Mouse (Mus musculus) kidney, embryonic 15.5 days (tissue): ENCODE data around the gene Hmbs. TPM values are rescaled to one million over a fixed set of nuclear protein-coding genes. Genes with fewer than 3 reads are reported as not detected.
"Not testable (repeated sequence)": the region's sequence is repeated elsewhere in the genome, so short reads cannot be mapped to it uniquely, and the experiment has no call there.

Experiments used
- ATAC-seq: fragments of 200-750 bp; cut with Nextera tagmentation; replicated peaks from 2 replicates; pipeline ENCODE4 v1.8.0; 2017; ENCODE audit warnings: moderate TSS enrichment; ENCODE audit not compliant: low FRiP score
- H3K27ac ChIP-seq: fragments of 300-500 bp; sonication (generic); 2 replicates; pipeline ENCODE4 v1.5.1; 2015; ENCODE audit warnings: mild to moderate bottlenecking, inconsistent platforms
- H3K27me3 ChIP-seq: fragments of 300-500 bp; sonication (generic); 2 replicates; pipeline ENCODE4 v1.6.1; 2015; ENCODE audit warnings: inconsistent platforms
- H3K36me3 ChIP-seq: fragments of 300-500 bp; sonication (generic); 2 replicates; pipeline ENCODE4 v1.6.1; 2015; ENCODE audit warnings: inconsistent platforms
- H3K4me1 ChIP-seq: fragments of 300-500 bp; sonication (generic); 2 replicates; pipeline ENCODE4 v1.6.1; 2015; ENCODE audit warnings: inconsistent platforms
- H3K4me2 ChIP-seq: fragments of 300-500 bp; sonication (generic); 2 replicates; pipeline ENCODE4 v1.6.1; 2015; ENCODE audit warnings: moderate library complexity, mild to moderate bottlenecking, inconsistent platforms
- H3K4me3 ChIP-seq: fragments of 300-500 bp; sonication (generic); replicated peaks from 2 replicates; pipeline ENCODE4 v1.5.1; 2015; ENCODE audit warnings: mild to moderate bottlenecking, inconsistent platforms
- H3K9ac ChIP-seq: fragments of 300-500 bp; sonication (generic); 2 replicates; pipeline ENCODE4 v1.6.1; 2015; ENCODE audit warnings: mild to moderate bottlenecking, inconsistent platforms
- H3K9me3 ChIP-seq: fragments of 300-500 bp; sonication (generic); replicated peaks from 2 replicates; pipeline ENCODE4 v1.6.1; 2016; ENCODE audit warnings: inconsistent platforms
- WGBS: fragments of 180-500 bp; shearing (Covaris S2); methylation state at CpG from one replicate; pipeline ENCODE4 v1.1.7; 2015; ENCODE audit warnings: mixed read lengths; 5-methylcytosine and 5-hydroxymethylcytosine counted together
- microRNA-seq: library from miRNA; unstranded; fragments of <30 nt; microRNA quantifications from one replicate; pipeline ENCODE4, GENCODE M21; 2016
- polyA plus RNA-seq: library from polyadenylated mRNA; unstranded; fragments of >200 nt; fragmentation: Nextera tagmentation; extraction: Ambion mirVana; gene quantifications from 2 replicates; pipeline ENCODE4 v1.2.1, GENCODE M21; 2015

Hmbs gene
- polyA plus RNA-seq, 1 experiment from 2014 or later, result 145 TPM

- Histone ChIP-seq H3K9me3 (no peaks in the 10 kb centered on the region), H3K4me1 (peaks cover 16% of the 10 kb centered on the region), H3K27me3 (no peaks in the 10 kb centered on the region), H3K36me3 (peaks cover 30% of the 10 kb centered on the region), H3K27ac (peak within 1 kb of the TSS; percentile 72), H3K9ac (peak within 1 kb of the TSS; percentile 72), H3K4me3 (peak within 1 kb of the TSS; percentile 61), H3K4me2 (peak within 1 kb of the TSS; percentile 75)
- under 1% methylated on average over 54 of the region's 54 CpGs for WGBS
- peak; percentile 99 for ATAC-seq
These were observed 38.5 kb downstream of the Hmbs start, which contains the start of gene Hinfp for GRCm38 (mm10) chr9:44305466-44306079. Gene Hinfp (minus strand): TSS chr9:44305671.

GRCm38 (mm10) chr9:44300001-44300400 is 44.0 kb downstream of the Hmbs start:
- H3K27ac ChIP-seq, H3K9me3 ChIP-seq, ATAC-seq, H3K4me3 ChIP-seq, H3K4me2 ChIP-seq, H3K9ac ChIP-seq, H3K27me3 ChIP-seq: not testable (repeated sequence)
- Histone ChIP-seq H3K4me1 (peaks cover 13% of the 10 kb centered on the region), H3K36me3 (peaks cover 80% of the 10 kb centered on the region)
- WGBS, result 91% methylated on average over 3 of the region's 3 CpGs

GRCm38 (mm10) chr9:44292490-44292889 is 51.5 kb downstream of the Hmbs start:
- H3K27ac ChIP-seq, result no peak overlapping the region
- peaks cover 74% of the 10 kb centered on the region for H3K36me3 ChIP-seq
- H3K27me3 ChIP-seq, result peaks cover 19% of the 10 kb centered on the region
- no peak for ATAC-seq
- WGBS, result 70% methylated on average over 3 of the region's 3 CpGs
- H3K4me2 ChIP-seq, result no peak overlapping the region
- H3K9ac ChIP-seq, result no peak overlapping the region
- peaks cover 18% of the 10 kb centered on the region for H3K4me1 ChIP-seq
- H3K9me3 ChIP-seq, result no peaks in the 10 kb centered on the region
- H3K4me3 ChIP-seq, result no peak overlapping the region

GRCm38 (mm10) chr9:44288959-44289291 is 55.1 kb downstream of the Hmbs start:
- H3K4me3 ChIP-seq, result 0 out of 2 replicates have a peak overlapping the region, but pooled peaks have one; percentile 64
- H3K4me1 ChIP-seq, result peaks cover 24% of the 10 kb centered on the region
- WGBS, result 7% methylated on average over 11 of the region's 11 CpGs
- H3K27ac ChIP-seq, result no peak overlapping the region
- no peak overlapping the region for H3K9ac ChIP-seq
- H3K4me2 ChIP-seq, result peak overlapping the region; percentile 95
- no peak for ATAC-seq
- H3K27me3 ChIP-seq, result peaks cover 34% of the 10 kb centered on the region
- peaks cover 40% of the 10 kb centered on the region for H3K36me3 ChIP-seq
- no peaks in the 10 kb centered on the region for H3K9me3 ChIP-seq

- WGBS, result 1% methylated on average over 38 of the region's 38 CpGs
These were observed 55.7 kb downstream of the Hmbs start, which contains the start of gene Abcg4 for GRCm38 (mm10) chr9:44288076-44288958. Gene Abcg4 (minus strand): TSS chr9:44288615.

GRCm38 (mm10) chr9:44287401-44288075 is 56.5 kb downstream of the Hmbs start:
- H3K36me3 ChIP-seq, result peaks cover 27% of the 10 kb centered on the region
- H3K4me1 ChIP-seq, result peaks cover 24% of the 10 kb centered on the region
- H3K9me3 ChIP-seq, result no peaks in the 10 kb centered on the region
- peak; percentile 65 for ATAC-seq
- H3K27me3 ChIP-seq, result peaks cover 34% of the 10 kb centered on the region
- H3K4me3 ChIP-seq, result peak overlapping the region; percentile 64
- H3K9ac ChIP-seq, result peak overlapping the region; percentile 56
- H3K4me2 ChIP-seq, result peak overlapping the region; percentile 95
- H3K27ac ChIP-seq, result no peak overlapping the region
- under 1% methylated on average over 47 of the region's 47 CpGs for WGBS

More at GRCm38 (mm10) chr9:44288076-44288958, 55.7 kb downstream of the Hmbs start, which contains the start of gene Abcg4:
- Histone ChIP-seq H3K9ac (peak within 1 kb of the TSS; percentile 56), H3K4me3 (peak within 1 kb of the TSS; percentile 64), H3K27ac (no peak within 1 kb of the TSS), H3K4me1 (peaks cover 24% of the 10 kb centered on the region), H3K4me2 (peak within 1 kb of the TSS; percentile 95), H3K36me3 (peaks cover 34% of the 10 kb centered on the region), H3K9me3 (no peaks in the 10 kb centered on the region), H3K27me3 (peaks cover 34% of the 10 kb centered on the region)
- peak; percentile 75 for ATAC-seq

- peak; percentile 10; the same call in 1 of the 2 replicates for ATAC-seq
- H3K27ac ChIP-seq, result no peak overlapping the region
- WGBS, result 15% methylated on average over 11 of the region's 11 CpGs
These were observed 57.0 kb downstream of the Hmbs start for GRCm38 (mm10) chr9:44287003-44287400.

More at GRCm38 (mm10) chr9:44287003-44287400, 57.0 kb downstream of the Hmbs start:
- Histone ChIP-seq H3K27me3 (peaks cover 34% of the 10 kb centered on the region), H3K4me3 (peak overlapping the region; percentile 64), H3K36me3 (peaks cover 21% of the 10 kb centered on the region), H3K9me3 (no peaks in the 10 kb centered on the region), H3K4me1 (peaks cover 24% of the 10 kb centered on the region), H3K4me2 (peak overlapping the region; percentile 95), H3K9ac (peak overlapping the region; percentile 56)

Small RNAs within 50 kb of the gene (microRNA-seq; reads per million reads assigned to microRNA genes)
- not detected for gene Gm44335

Other genes with a start within 250 kb of the Hmbs start
- gene Mfrp, start 242.5 kb downstream of the Hmbs start, polyA plus RNA-seq, result 0.13 TPM in 1 of 2 replicates, not detected in the other
- 4.5 and 5.2 TPM in 2 replicates for gene C1qtnf5, start 237.0 kb downstream of the Hmbs start, polyA plus RNA-seq
- gene Gm49380, start 230.7 kb downstream of the Hmbs start, polyA plus RNA-seq, result 0.17 and 0.21 TPM in 2 replicates
- 70.9 and 78.3 TPM in 2 replicates for gene Rnf26, start 230.7 kb downstream of the Hmbs start, polyA plus RNA-seq
- 44.2 and 47.0 TPM in 2 replicates for gene Mcam, start 209.8 kb downstream of the Hmbs start, polyA plus RNA-seq
- gene Cbl, start 110.2 kb downstream of the Hmbs start, polyA plus RNA-seq, result 18.6 and 22.9 TPM in 2 replicates
- gene Ccdc153, start 103.6 kb downstream of the Hmbs start, polyA plus RNA-seq, result not detected in 2 replicates
- gene Pdzd3, start 92.8 kb downstream of the Hmbs start, polyA plus RNA-seq, result 7.8 and 8.5 TPM in 2 replicates
- 6.5 and 7.9 TPM in 2 replicates for gene Nlrx1, start 75.6 kb downstream of the Hmbs start, polyA plus RNA-seq
- gene Abcg4, start 55.6 kb downstream of the Hmbs start, polyA plus RNA-seq, result 2.5 and 3.4 TPM in 2 replicates
- gene Hinfp, start 38.6 kb downstream of the Hmbs start, polyA plus RNA-seq, result 27.1 and 27.9 TPM in 2 replicates
- gene C2cd2l, start 23.9 kb downstream of the Hmbs start, polyA plus RNA-seq, result 6.6 and 8.8 TPM in 2 replicates
- gene Dpagt1, start 18.2 kb downstream of the Hmbs start, polyA plus RNA-seq, result 41.7 and 46.7 TPM in 2 replicates
- gene H2afx, start 9.5 kb downstream of the Hmbs start, polyA plus RNA-seq, result 390 and 426 TPM in 2 replicates
- gene Vps11, start 17.4 kb upstream of the Hmbs start, polyA plus RNA-seq, result 30.4 and 32.9 TPM in 2 replicates
- gene Hyou1, start 35.3 kb upstream of the Hmbs start, polyA plus RNA-seq, result 43.9 and 48.2 TPM in 2 replicates
- 47.5 and 48.4 TPM in 2 replicates for gene Slc37a4, start 52.6 kb upstream of the Hmbs start, polyA plus RNA-seq
- 1,882 and 2,019 TPM in 2 replicates for gene Rps25, start 62.9 kb upstream of the Hmbs start, polyA plus RNA-seq
- 135 and 138 TPM in 2 replicates for gene Trappc4, start 63.4 kb upstream of the Hmbs start, polyA plus RNA-seq
- 29.1 and 30.9 TPM in 2 replicates for gene Ccdc84, start 74.3 kb upstream of the Hmbs start, polyA plus RNA-seq
- gene Foxr1, start 96.9 kb upstream of the Hmbs start, polyA plus RNA-seq, result not detected in 2 replicates
- 0.60 and 2.5 TPM in 2 replicates for gene Upk2, start 110.7 kb upstream of the Hmbs start, polyA plus RNA-seq
- gene Bcl9l, start 138.6 kb upstream of the Hmbs start, polyA plus RNA-seq, result 11.3 and 11.7 TPM in 2 replicates
- not detected in 2 replicates for gene Cxcr5, start 217.6 kb upstream of the Hmbs start, polyA plus RNA-seq